Mouse (Mus musculus): ENCODE data around the gene Nepro. TPM values are rescaled to one million over a fixed set of nuclear protein-coding genes. Genes with fewer than 3 reads are reported as not detected.

The Nepro gene
- polyA plus RNA-seq, 1 experiment from 2014 or later = 6.7 TPM

DNA sequence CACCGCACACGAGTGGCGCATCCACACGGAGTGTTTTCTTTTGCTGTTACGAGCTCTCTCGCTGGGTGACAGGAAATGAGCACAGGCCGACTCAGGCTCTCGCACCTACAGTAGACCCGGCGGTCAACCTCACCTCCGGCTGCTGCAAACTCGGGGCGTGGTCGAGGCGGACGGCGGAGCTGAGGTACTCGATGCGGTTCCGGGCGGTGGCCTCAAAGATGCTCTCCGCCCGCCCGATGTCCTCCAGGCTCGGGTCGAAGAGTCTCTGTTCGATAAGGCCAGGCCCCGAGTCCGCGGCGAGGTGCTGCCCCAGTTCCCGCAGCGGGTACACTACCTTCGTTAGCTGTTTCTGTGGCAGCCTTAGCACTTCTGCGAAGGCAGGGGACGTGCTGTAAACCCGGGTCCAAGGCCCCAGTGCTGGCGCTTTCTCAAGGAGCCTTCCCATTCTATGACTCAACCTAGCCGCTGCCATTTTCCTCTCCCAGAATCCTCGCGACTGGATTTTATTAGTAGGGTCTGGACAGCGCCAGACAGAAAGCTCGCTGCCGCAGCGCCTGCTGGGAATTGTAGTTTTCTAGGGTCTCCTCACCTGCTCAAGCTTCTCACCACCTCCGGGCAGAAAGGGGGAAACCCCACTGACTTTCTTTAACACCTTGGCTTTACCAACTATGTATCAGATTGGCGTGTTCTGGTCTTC is 21.9 kb downstream of the Nepro start, which contains the start of gene Gtpbp8:
Gene Gtpbp8, minus strand, starts transcription at position 498 of the 697 bp plus-strand sequence.
- peak within 1 kb of the TSS; percentile 99 for H3K27ac ChIP-seq (ENCODE audit: low read length)
- H3K9ac ChIP-seq (ENCODE audit: low read depth, low read length) = peak within 1 kb of the TSS; percentile 97
- peaks cover 6% of the 10 kb centered on the region for H3K36me3 ChIP-seq (ENCODE audit: control insufficient read depth, insufficient read depth, low read length)
- H3K4me2 ChIP-seq (ENCODE audit: low read depth, low read length) = peak within 1 kb of the TSS; percentile 57
- no peaks in the 10 kb centered on the region for H3K27me3 ChIP-seq (replicated peaks; ENCODE audit: control insufficient read depth, insufficient read depth, low read length)
- under 1% methylated on average over 47 of the region's 47 CpGs for WGBS
- H3K9me3 ChIP-seq (ENCODE audit: control insufficient read depth, low read length) = no peaks in the 10 kb centered on the region
- peak within 1 kb of the TSS; percentile 83 for H3K4me3 ChIP-seq (ENCODE audit: low read length)
- peaks cover 8% of the 10 kb centered on the region for H3K4me1 ChIP-seq (ENCODE audit: control insufficient read depth, insufficient read depth, low read length)
- ATAC-seq = peak; percentile 98

DNA sequence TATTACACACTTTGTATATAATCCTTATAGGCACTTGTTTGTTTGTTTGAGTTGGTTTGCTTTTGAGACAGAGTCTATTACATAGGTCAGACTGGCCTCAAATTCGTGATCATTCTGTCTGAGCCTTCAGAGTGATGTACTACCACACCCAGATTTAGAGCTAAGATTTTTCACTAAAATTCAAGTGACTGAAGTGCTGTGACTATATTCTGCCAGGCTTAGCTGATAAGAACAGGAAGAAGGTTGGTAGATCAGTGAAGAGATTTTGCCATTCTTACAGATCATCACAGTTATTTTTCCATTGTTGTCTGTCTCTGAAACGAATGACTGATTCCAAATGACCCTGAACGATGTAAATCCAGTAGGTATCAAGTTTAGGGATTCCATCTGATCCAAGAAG is 23.9 kb downstream of the Nepro start:
- no peak overlapping the region for H3K9ac ChIP-seq (ENCODE audit: low read depth, low read length)
- no peaks in the 10 kb centered on the region for H3K9me3 ChIP-seq (ENCODE audit: control insufficient read depth, low read length)
- peaks cover 8% of the 10 kb centered on the region for H3K4me1 ChIP-seq (ENCODE audit: control insufficient read depth, insufficient read depth, low read length)
- ATAC-seq = no peak
- H3K4me2 ChIP-seq (ENCODE audit: low read depth, low read length) = no peak overlapping the region
- no peaks in the 10 kb centered on the region for H3K27me3 ChIP-seq (replicated peaks; ENCODE audit: control insufficient read depth, insufficient read depth, low read length)
- no peak overlapping the region for H3K4me3 ChIP-seq (ENCODE audit: low read length)
- 61% methylated on average over 3 of the region's 3 CpGs for WGBS
- no peaks in the 10 kb centered on the region for H3K36me3 ChIP-seq (ENCODE audit: control insufficient read depth, insufficient read depth, low read length)
- H3K27ac ChIP-seq (ENCODE audit: low read length) = no peak overlapping the region

DNA sequence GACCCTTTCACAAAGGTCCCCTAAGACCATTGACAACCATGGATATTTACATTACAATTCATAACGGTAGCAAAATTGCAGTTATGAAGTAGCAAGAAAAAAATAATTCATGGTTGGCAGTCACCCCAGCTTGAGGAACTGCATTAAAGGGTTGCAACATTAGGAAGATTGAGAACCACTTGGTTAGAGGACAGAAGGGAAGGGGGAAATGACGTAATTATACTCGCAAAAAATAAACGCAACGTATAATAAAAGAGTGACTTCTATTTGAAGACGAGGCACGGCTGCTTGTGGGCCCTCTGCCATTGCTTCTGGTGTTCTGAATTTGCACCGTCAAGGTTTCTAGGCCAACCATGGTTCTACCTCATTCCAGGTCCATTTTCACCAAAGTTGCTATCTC is 33.6 kb downstream of the Nepro start:
- ATAC-seq = no peak
- no peak overlapping the region for H3K9ac ChIP-seq (ENCODE audit: low read depth, low read length)
- no peak overlapping the region for H3K4me2 ChIP-seq (ENCODE audit: low read depth, low read length)
- WGBS = 74% methylated on average over 8 of the region's 8 CpGs
- H3K36me3 ChIP-seq (ENCODE audit: control insufficient read depth, insufficient read depth, low read length) = no peaks in the 10 kb centered on the region
- no peak overlapping the region for H3K27ac ChIP-seq (ENCODE audit: low read length)
- no peak overlapping the region for H3K4me3 ChIP-seq (ENCODE audit: low read length)
- no peaks in the 10 kb centered on the region for H3K27me3 ChIP-seq (replicated peaks; ENCODE audit: control insufficient read depth, insufficient read depth, low read length)
- no peaks in the 10 kb centered on the region for H3K9me3 ChIP-seq (ENCODE audit: control insufficient read depth, low read length)
- no peaks in the 10 kb centered on the region for H3K4me1 ChIP-seq (ENCODE audit: control insufficient read depth, insufficient read depth, low read length)

DNA sequence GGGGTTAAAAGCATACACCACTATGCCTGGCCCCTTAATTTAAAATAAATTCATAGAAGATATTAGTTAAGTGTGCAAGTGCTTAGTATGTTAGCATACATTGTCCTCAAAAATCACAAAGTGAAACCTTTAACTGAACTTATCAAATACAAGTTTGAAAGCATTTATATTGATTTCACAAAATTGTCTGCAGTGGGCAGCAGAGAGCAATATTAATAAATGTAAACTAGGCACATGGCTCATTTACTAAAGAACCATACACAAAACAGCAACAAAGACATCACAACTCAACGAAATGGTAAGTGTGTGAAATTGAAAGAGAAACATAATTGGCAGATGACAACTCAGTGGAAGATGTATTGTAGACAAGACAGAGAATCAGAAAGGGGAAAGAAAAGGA is 37.7 kb downstream of the Nepro start:
- H3K4me3 ChIP-seq (ENCODE audit: low read length) = no peak overlapping the region
- H3K27me3 ChIP-seq (replicated peaks; ENCODE audit: control insufficient read depth, insufficient read depth, low read length) = no peaks in the 10 kb centered on the region
- no peak overlapping the region for H3K27ac ChIP-seq (ENCODE audit: low read length)
- no peak overlapping the region for H3K9ac ChIP-seq (ENCODE audit: low read depth, low read length)
- H3K9me3 ChIP-seq (ENCODE audit: control insufficient read depth, low read length) = no peaks in the 10 kb centered on the region
- no peaks in the 10 kb centered on the region for H3K4me1 ChIP-seq (ENCODE audit: control insufficient read depth, insufficient read depth, low read length)
- no peak overlapping the region for H3K4me2 ChIP-seq (ENCODE audit: low read depth, low read length)
- ATAC-seq = no peak
- WGBS = 53% methylated on average over 1 of the region's 1 CpGs
- no peaks in the 10 kb centered on the region for H3K36me3 ChIP-seq (ENCODE audit: control insufficient read depth, insufficient read depth, low read length)

DNA sequence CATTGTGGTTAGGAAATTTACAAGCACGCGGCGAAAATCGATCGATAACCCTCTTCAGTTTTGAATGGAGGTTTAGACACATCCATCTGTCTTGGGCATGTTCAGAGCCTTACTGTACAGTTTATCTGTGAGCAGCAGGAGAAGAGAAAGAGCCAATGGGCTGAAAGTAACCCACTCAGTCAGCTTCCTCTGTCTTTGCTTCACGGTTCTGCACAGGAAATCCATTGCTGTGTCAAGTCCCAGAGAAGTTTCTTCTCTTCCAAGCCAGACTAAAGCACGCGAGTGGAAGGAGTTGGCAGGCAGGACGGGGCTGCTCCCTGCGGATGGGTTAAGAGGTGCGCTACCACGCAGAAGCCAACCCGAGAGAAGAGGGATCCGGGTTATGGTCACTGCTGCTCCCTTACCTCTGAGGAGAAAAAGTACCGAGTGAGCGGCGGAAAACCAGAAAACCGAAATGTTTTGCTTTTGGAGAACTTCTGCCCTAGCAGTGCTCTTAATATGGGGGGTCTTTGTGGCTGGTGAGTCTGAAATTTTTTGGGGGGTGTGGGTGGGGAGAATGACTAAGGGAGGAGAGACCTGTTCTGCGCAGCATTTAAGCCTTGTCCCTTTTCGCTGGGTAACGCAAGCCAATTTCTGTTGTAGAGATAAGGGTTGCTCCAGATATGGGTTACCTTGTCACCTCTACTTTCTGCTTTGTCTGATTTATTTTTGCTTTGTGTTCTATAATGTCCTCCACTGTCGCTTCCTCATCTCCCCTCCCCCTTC is 41.6 kb downstream of the Nepro start, which contains the start of gene Cd200r1:
Gene Cd200r1, plus strand, starts transcription at position 182 of the 765 bp plus-strand sequence.
- H3K36me3 ChIP-seq (ENCODE audit: control insufficient read depth, insufficient read depth, low read length) = no peaks in the 10 kb centered on the region

DNA sequence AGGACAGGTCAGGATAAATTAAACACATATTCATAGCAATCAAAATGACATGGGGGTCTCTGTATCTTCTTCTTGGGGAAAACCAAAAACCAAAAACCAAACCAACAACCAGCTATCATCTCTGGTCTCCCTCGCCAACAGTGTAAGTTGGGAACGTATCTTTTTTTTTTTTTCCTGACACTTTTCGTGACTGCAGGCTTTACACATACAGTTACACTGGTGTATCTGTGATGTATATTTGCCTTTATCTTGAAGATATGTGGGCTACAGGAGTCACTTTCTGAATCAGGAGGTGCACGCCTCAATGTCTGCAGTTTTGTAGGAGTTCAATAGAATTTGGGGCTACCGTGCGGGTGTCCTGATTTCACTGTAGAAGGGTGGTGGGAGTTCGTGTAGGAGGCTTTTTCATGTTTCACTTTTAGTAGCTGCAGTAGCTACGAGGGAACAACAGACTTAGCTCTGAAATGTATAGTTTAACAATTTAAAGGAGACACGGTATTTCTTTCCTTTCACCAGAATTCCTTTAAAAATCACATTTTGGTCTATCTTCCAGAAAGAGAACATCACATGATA is 42.3 kb downstream of the Nepro start:
- no peak for ATAC-seq
- H3K36me3 ChIP-seq (ENCODE audit: control insufficient read depth, insufficient read depth, low read length) = no peaks in the 10 kb centered on the region
- H3K9me3 ChIP-seq (ENCODE audit: control insufficient read depth, low read length) = no peaks in the 10 kb centered on the region
- H3K4me3 ChIP-seq (ENCODE audit: low read length) = no peak overlapping the region
- no peak overlapping the region for H3K9ac ChIP-seq (ENCODE audit: low read depth, low read length)
- WGBS = 79% methylated on average over 9 of the region's 9 CpGs
- H3K27me3 ChIP-seq (replicated peaks; ENCODE audit: control insufficient read depth, insufficient read depth, low read length) = no peaks in the 10 kb centered on the region
- no peak overlapping the region for H3K27ac ChIP-seq (ENCODE audit: low read length)
- no peaks in the 10 kb centered on the region for H3K4me1 ChIP-seq (ENCODE audit: control insufficient read depth, insufficient read depth, low read length)
- H3K4me2 ChIP-seq (ENCODE audit: low read depth, low read length) = no peak overlapping the region

More for the DNA sequence above, 41.6 kb downstream of the Nepro start, which contains the start of gene Cd200r1:
- Histone ChIP-seq H3K4me1 (ENCODE audit: control insufficient read depth, insufficient read depth, low read length) (no peaks in the 10 kb centered on the region), H3K9ac (ENCODE audit: low read depth, low read length) (no peak within 1 kb of the TSS), H3K4me2 (ENCODE audit: low read depth, low read length) (no peak within 1 kb of the TSS), H3K27ac (ENCODE audit: low read length) (no peak within 1 kb of the TSS), H3K4me3 (ENCODE audit: low read length) (0 out of 2 replicates have a peak within 1 kb of the TSS, but pooled peaks have one; percentile 11), H3K9me3 (ENCODE audit: control insufficient read depth, low read length) (no peaks in the 10 kb centered on the region), H3K27me3 (replicated peaks; ENCODE audit: control insufficient read depth, insufficient read depth, low read length) (no peaks in the 10 kb centered on the region)
- WGBS = 77% methylated on average over 22 of the region's 22 CpGs
- no peak for ATAC-seq

DNA sequence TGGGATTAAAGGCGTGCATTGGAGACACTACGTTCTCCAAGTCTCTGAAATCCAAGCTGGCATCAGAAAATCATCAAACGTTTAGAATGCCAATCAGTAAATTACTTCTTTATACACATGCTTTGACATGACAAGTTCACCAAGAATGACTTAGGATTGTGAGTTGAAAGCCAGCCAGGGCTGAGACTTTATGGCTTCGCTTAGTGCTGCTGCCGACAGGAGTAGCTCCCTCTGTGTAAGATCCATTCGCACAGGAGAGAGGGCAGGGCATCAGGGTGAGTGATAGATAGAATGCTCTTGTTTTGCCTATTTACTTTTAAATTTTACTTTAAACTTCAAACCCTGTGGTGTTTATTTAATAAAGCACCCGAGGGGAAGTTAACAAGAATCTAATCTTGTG is 43.4 kb downstream of the Nepro start:
- 88% methylated on average over 7 of the region's 7 CpGs for WGBS
- H3K4me2 ChIP-seq (ENCODE audit: low read depth, low read length) = no peak overlapping the region
- H3K27ac ChIP-seq (ENCODE audit: low read length) = no peak overlapping the region
- no peak for ATAC-seq
- H3K4me3 ChIP-seq (ENCODE audit: low read length) = no peak overlapping the region
- H3K9me3 ChIP-seq (ENCODE audit: control insufficient read depth, low read length) = no peaks in the 10 kb centered on the region
- H3K4me1 ChIP-seq (ENCODE audit: control insufficient read depth, insufficient read depth, low read length) = no peaks in the 10 kb centered on the region
- no peak overlapping the region for H3K9ac ChIP-seq (ENCODE audit: low read depth, low read length)
- no peaks in the 10 kb centered on the region for H3K36me3 ChIP-seq (ENCODE audit: control insufficient read depth, insufficient read depth, low read length)
- no peaks in the 10 kb centered on the region for H3K27me3 ChIP-seq (replicated peaks; ENCODE audit: control insufficient read depth, insufficient read depth, low read length)

DNA sequence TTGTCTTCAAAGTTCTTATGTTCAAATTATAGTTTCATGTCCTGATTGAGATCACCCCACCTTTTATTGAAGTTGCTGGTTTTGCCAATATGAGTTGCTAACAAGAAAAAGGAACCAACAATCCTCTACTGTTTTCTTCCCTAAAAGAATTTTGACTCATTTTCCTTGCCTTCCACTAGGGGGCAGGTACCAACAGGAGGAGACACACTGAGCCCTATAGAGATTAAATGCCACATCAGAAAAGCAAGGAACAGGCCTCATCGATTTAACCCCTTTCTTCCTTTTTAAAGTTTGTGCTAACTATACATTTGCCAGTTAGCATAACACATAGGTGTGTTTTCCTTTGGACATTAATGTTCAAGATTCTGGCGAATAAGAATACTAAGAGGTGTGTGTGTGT is 43.9 kb downstream of the Nepro start:
- ATAC-seq = no peak

DNA sequence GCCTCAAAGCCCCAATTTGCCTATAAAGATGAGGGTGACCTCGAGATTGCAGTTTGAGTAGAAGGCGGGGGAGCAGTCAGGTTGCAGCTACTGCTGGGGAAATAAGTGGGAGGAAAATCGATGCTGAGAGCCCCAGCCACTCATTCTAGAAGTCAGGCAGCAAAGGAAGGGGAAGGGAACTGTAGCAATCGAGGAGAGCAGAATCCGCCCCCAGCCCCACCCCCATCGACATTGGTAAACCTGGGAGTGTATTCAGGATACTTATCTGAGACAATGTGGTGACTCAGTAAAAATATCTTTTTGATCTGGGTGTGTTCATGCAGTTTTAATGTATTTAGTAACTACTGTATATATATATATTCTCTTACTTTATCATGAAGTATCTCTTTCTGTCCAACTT is 48.5 kb downstream of the Nepro start:
- no peaks in the 10 kb centered on the region for H3K36me3 ChIP-seq (ENCODE audit: control insufficient read depth, insufficient read depth, low read length)
- H3K4me2 ChIP-seq (ENCODE audit: low read depth, low read length) = no peak overlapping the region
- H3K4me3 ChIP-seq (ENCODE audit: low read length) = no peak overlapping the region
- H3K9me3 ChIP-seq (ENCODE audit: control insufficient read depth, low read length) = no peaks in the 10 kb centered on the region
- no peak overlapping the region for H3K9ac ChIP-seq (ENCODE audit: low read depth, low read length)
- no peak for ATAC-seq
- no peaks in the 10 kb centered on the region for H3K27me3 ChIP-seq (replicated peaks; ENCODE audit: control insufficient read depth, insufficient read depth, low read length)
- WGBS = 64% methylated on average over 6 of the region's 6 CpGs
- H3K27ac ChIP-seq (ENCODE audit: low read length) = no peak overlapping the region
- no peaks in the 10 kb centered on the region for H3K4me1 ChIP-seq (ENCODE audit: control insufficient read depth, insufficient read depth, low read length)

More for the DNA sequence above, 43.9 kb downstream of the Nepro start:
- H3K9ac ChIP-seq (ENCODE audit: low read depth, low read length) = no peak overlapping the region
- 44% methylated on average over 2 of the region's 2 CpGs for WGBS
- no peaks in the 10 kb centered on the region for H3K4me1 ChIP-seq (ENCODE audit: control insufficient read depth, insufficient read depth, low read length)
- no peaks in the 10 kb centered on the region for H3K36me3 ChIP-seq (ENCODE audit: control insufficient read depth, insufficient read depth, low read length)
- no peak overlapping the region for H3K4me2 ChIP-seq (ENCODE audit: low read depth, low read length)
- H3K9me3 ChIP-seq (ENCODE audit: control insufficient read depth, low read length) = no peaks in the 10 kb centered on the region
- H3K27me3 ChIP-seq (replicated peaks; ENCODE audit: control insufficient read depth, insufficient read depth, low read length) = no peaks in the 10 kb centered on the region
- no peak overlapping the region for H3K4me3 ChIP-seq (ENCODE audit: low read length)
- no peak overlapping the region for H3K27ac ChIP-seq (ENCODE audit: low read length)
